16 mouse cellular contexts compared by ENCODE assay signal in the genomic region with DNA sequence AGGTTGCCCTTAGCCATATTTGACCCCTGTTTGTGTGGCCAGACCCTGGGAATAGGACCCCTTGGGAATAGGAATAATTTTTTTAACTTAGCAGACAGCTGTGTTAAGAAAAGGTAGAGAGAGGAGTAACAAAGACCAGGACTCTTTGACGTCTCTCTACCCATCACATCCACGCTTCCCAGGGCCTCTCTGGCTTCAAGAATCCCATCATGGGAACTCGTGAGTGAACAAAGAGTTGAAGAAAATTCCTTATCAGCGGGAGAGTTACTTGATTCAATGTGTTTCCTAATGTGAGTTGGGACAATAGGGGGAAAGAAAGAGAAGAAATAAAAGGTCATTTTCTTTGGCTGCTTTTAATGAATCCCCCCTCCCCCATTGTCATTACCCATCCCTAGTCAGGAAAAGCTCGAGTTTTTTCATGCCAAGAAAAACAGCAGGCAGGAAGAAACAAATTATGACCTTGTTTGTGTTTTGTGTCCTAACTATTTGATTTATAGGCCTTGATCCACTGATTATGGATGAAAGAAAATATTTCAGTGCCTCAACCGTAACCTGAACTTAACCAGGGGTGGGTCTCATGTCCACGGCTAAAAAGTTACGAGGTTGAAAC. TPM values are rescaled to one million over a fixed set of nuclear protein-coding genes. Genes with fewer than 3 reads are reported as not detected.
DNase-seq lines count a peak whose midpoint lies in the region; ATAC-seq and TF ChIP-seq lines count a peak whose summit lies in the region.
"Had no signal": no experiment of that assay in that cellular context is flagged by ENCODE, and none has a peak within 500 bp of the region (broad histone marks: within the 10 kb centered on the region; RNA-seq: fewer than 3 reads in every experiment).

No protein-coding gene starts in this region.

- no peak for ATAC-seq in heart, postnatal 0 days (ENCODE audit: insufficient read depth, low read depth)
- no peak for ATAC-seq in midbrain, embryonic 11.5 days (ENCODE audit: low FRiP score)
- ATAC-seq in midbrain, embryonic 13.5 days = no peak
- no peak for ATAC-seq in kidney, postnatal 0 days (replicated peaks; ENCODE audit: low FRiP score, low read depth)
- no peak for ATAC-seq in liver, postnatal 0 days
- ATAC-seq: activated CD4-positive, CD25-positive, alpha-beta regulatory T cell, adult 4 months; liver, embryonic 12.5 days had no signal

- H3K9ac ChIP-seq in heart, postnatal 0 days (replicated peaks; ENCODE audit: low read depth, low read length) = no peak overlapping the region
- H3K9ac ChIP-seq in midbrain, embryonic 11.5 days (ENCODE audit: low read length) = no peak overlapping the region
- no peak overlapping the region for H3K9ac ChIP-seq in midbrain, embryonic 13.5 days (replicated peaks)
- no peak overlapping the region for H3K9ac ChIP-seq in kidney, postnatal 0 days (ENCODE audit: low read depth, low read length)
- no peak overlapping the region for H3K9ac ChIP-seq in liver, postnatal 0 days (replicated peaks)
- H3K9ac ChIP-seq: hindbrain, embryonic 14.5 days; liver, embryonic 12.5 days; neural tube, embryonic 13.5 days had no signal

- 54% methylated on average over 8 of the region's 8 CpGs for WGBS in heart, postnatal 0 days
- WGBS in midbrain, embryonic 11.5 days = 35% methylated on average over 8 of the region's 8 CpGs
- WGBS in midbrain, embryonic 13.5 days = 29% methylated on average over 8 of the region's 8 CpGs
- WGBS in kidney, postnatal 0 days = 29% methylated on average over 8 of the region's 8 CpGs
- 67% methylated on average over 8 of the region's 8 CpGs for WGBS in liver, postnatal 0 days (ENCODE audit: insufficient replicate concordance)

- no peak for TF ChIP-seq CTCF in heart, postnatal 0 days (IDR thresholded peaks at IDR 0.05; ENCODE audit: low read depth)
- TF ChIP-seq CTCF in kidney, postnatal 0 days (IDR thresholded peaks at IDR 0.05; ENCODE audit: low read depth) = no peak
- no peak for TF ChIP-seq CTCF in liver, postnatal 0 days (IDR thresholded peaks at IDR 0.05; ENCODE audit: low read depth)

- H3K27ac ChIP-seq in heart, postnatal 0 days (ENCODE audit: low read depth) = peak overlapping the region; percentile 49
- H3K27ac ChIP-seq in midbrain, embryonic 11.5 days (ENCODE audit: low read depth, low read length) = no peak overlapping the region; the same call in 1 of the 2 replicates
- H3K27ac ChIP-seq in midbrain, embryonic 13.5 days = no peak overlapping the region
- peak overlapping the region; percentile 86 for H3K27ac ChIP-seq in kidney, postnatal 0 days
- H3K27ac ChIP-seq in liver, postnatal 0 days (ENCODE audit: low read depth) = no peak overlapping the region
- H3K27ac ChIP-seq: hindbrain, embryonic 14.5 days; liver, embryonic 12.5 days; neural tube, embryonic 13.5 days had no signal

- H3K27me3 ChIP-seq in heart, postnatal 0 days (ENCODE audit: control insufficient read depth, insufficient read depth, low read length) = no peaks in the 10 kb centered on the region
- no peaks in the 10 kb centered on the region for H3K27me3 ChIP-seq in midbrain, embryonic 11.5 days (ENCODE audit: control insufficient read depth, insufficient read depth, low read length)
- H3K27me3 ChIP-seq in midbrain, embryonic 13.5 days = no peaks in the 10 kb centered on the region
- H3K27me3 ChIP-seq in kidney, postnatal 0 days (ENCODE audit: insufficient read depth, low read length) = no peaks in the 10 kb centered on the region
- no peaks in the 10 kb centered on the region for H3K27me3 ChIP-seq in liver, postnatal 0 days (ENCODE audit: insufficient read depth, low read length)
- H3K27me3 ChIP-seq: neural tube, embryonic 13.5 days had no signal

- H3K9me3 ChIP-seq in heart, postnatal 0 days (replicated peaks; ENCODE audit: control insufficient read depth, low read length) = no peaks in the 10 kb centered on the region
- H3K9me3 ChIP-seq in midbrain, embryonic 11.5 days (ENCODE audit: control insufficient read depth, low read length) = no peaks in the 10 kb centered on the region
- H3K9me3 ChIP-seq in midbrain, embryonic 13.5 days = no peaks in the 10 kb centered on the region
- H3K9me3 ChIP-seq in kidney, postnatal 0 days (replicated peaks; ENCODE audit: low read length) = no peaks in the 10 kb centered on the region
- no peaks in the 10 kb centered on the region for H3K9me3 ChIP-seq in liver, postnatal 0 days (ENCODE audit: low read length)
- H3K9me3 ChIP-seq: G1E; liver, embryonic 12.5 days; neural tube, embryonic 13.5 days had no signal

- H3K4me2 ChIP-seq in heart, postnatal 0 days (ENCODE audit: low read depth, low read length) = no peak overlapping the region
- no peak overlapping the region for H3K4me2 ChIP-seq in midbrain, embryonic 11.5 days
- no peak overlapping the region for H3K4me2 ChIP-seq in midbrain, embryonic 13.5 days (replicated peaks)
- no peak overlapping the region for H3K4me2 ChIP-seq in kidney, postnatal 0 days (ENCODE audit: low read length)
- no peak overlapping the region for H3K4me2 ChIP-seq in liver, postnatal 0 days (ENCODE audit: low read depth, low read length)
- H3K4me2 ChIP-seq: hindbrain, embryonic 14.5 days; liver, embryonic 12.5 days; neural tube, embryonic 13.5 days had no signal

- no peaks in the 10 kb centered on the region for H3K36me3 ChIP-seq in heart, postnatal 0 days (replicated peaks; ENCODE audit: control insufficient read depth, insufficient read depth, low read length)
- H3K36me3 ChIP-seq in midbrain, embryonic 11.5 days (ENCODE audit: control insufficient read depth, insufficient read depth, low read length) = no peaks in the 10 kb centered on the region
- H3K36me3 ChIP-seq in midbrain, embryonic 13.5 days = no peaks in the 10 kb centered on the region
- H3K36me3 ChIP-seq in kidney, postnatal 0 days (ENCODE audit: insufficient read depth, low read length) = no peaks in the 10 kb centered on the region
- no peaks in the 10 kb centered on the region for H3K36me3 ChIP-seq in liver, postnatal 0 days (replicated peaks; ENCODE audit: insufficient read depth, low read length)
- H3K36me3 ChIP-seq: G1E; liver, embryonic 12.5 days; neural tube, embryonic 13.5 days had no signal

- intact Hi-C loops in heart, postnatal 36 days (cut with DNase I) = no loop called here

- peaks cover 13% of the 10 kb centered on the region for H3K4me1 ChIP-seq in heart, postnatal 0 days (ENCODE audit: control insufficient read depth, insufficient read depth)
- H3K4me1 ChIP-seq in midbrain, embryonic 11.5 days (ENCODE audit: control insufficient read depth, insufficient read depth, low read length) = peaks cover 2% of the 10 kb centered on the region
- no peaks in the 10 kb centered on the region for H3K4me1 ChIP-seq in midbrain, embryonic 13.5 days (replicated peaks)
- H3K4me1 ChIP-seq in kidney, postnatal 0 days (replicated peaks; ENCODE audit: insufficient read depth, low read length) = peaks cover 17% of the 10 kb centered on the region
- peaks cover 9% of the 10 kb centered on the region for H3K4me1 ChIP-seq in liver, postnatal 0 days (ENCODE audit: insufficient read depth)

- 0 out of 2 replicates have a peak, but pooled peaks have one; percentile 35 for TF ChIP-seq EP300 in heart, postnatal 0 days (IDR thresholded peaks at IDR 0.05; ENCODE audit: low read depth)
- TF ChIP-seq EP300 in liver, postnatal 0 days (IDR thresholded peaks at IDR 0.05; ENCODE audit: low read depth) = no peak

- DNase-seq in embryo, embryonic 10 days (ENCODE audit: low spot score) = peak; percentile 53
- no peak for DNase-seq in embryo, embryonic 11 days
- DNase-seq in heart, postnatal 0 days (ENCODE audit: low spot score) = peak; percentile 45
- no peak for DNase-seq in heart, postnatal 36 days
- peak; percentile 87 for DNase-seq in midbrain, embryonic 11.5 days (ENCODE audit: low spot score, missing footprints)
- DNase-seq in kidney, postnatal 0 days (ENCODE audit: low spot score) = peak; percentile 87
- DNase-seq in liver, postnatal 0 days = no peak
- DNase-seq: cerebellum, postnatal 10 days; right cerebral cortex, adult 18-20 months; thymus, postnatal 25 days had no signal

- no peak overlapping the region for H3K4me3 ChIP-seq in heart, postnatal 0 days (ENCODE audit: low read depth, low read length)
- H3K4me3 ChIP-seq in midbrain, embryonic 11.5 days (ENCODE audit: low read depth, low read length) = no peak overlapping the region
- no peak overlapping the region for H3K4me3 ChIP-seq in midbrain, embryonic 13.5 days (replicated peaks)
- no peak overlapping the region for H3K4me3 ChIP-seq in kidney, postnatal 0 days (replicated peaks; ENCODE audit: low read depth, low read length)
- H3K4me3 ChIP-seq in liver, postnatal 0 days (ENCODE audit: low read depth, low read length) = no peak overlapping the region
- H3K4me3 ChIP-seq: liver, embryonic 12.5 days; neural tube, embryonic 13.5 days had no signal

RNA-seq across cellular contexts. Expression of a gene that starts 14.3 kb away (rescaled TPM):
- total RNA-seq in heart, postnatal 0 days (2014; rRNA removed; ENCODE audit: low replicate concordance) = 52.8 and 60.0 TPM in 2 replicates
- polyA plus RNA-seq in heart, postnatal 0 days (2015; fragmentation: Nextera tagmentation; extraction: Ambion mirVana) = 36.5 and 44.7 TPM in 2 replicates
- total RNA-seq in heart, postnatal 36 days (2021) = 10 to 100 TPM; 29.4 to 43.2 TPM
- polyA plus RNA-seq in midbrain, embryonic 11.5 days (2014; fragmentation: Nextera tagmentation; extraction: Ambion mirVana) = 177 and 192 TPM in 2 replicates
- 114 and 116 TPM in 2 replicates for polyA plus RNA-seq in midbrain, embryonic 13.5 days (2015; fragmentation: Nextera tagmentation; extraction: Ambion mirVana)
- polyA plus RNA-seq in kidney, postnatal 0 days (2015; fragmentation: Nextera tagmentation; extraction: Ambion mirVana) = 116 and 126 TPM in 2 replicates
- polyA plus RNA-seq in liver, postnatal 0 days (2015; fragmentation: Nextera tagmentation; extraction: Ambion mirVana) = 19.7 and 23.6 TPM in 2 replicates

RNA-seq across cellular contexts. Expression of a gene that starts 39.8 kb away (rescaled TPM):
- total RNA-seq in heart, postnatal 0 days (2014; rRNA removed; ENCODE audit: low replicate concordance) = 8.2 and 10.8 TPM in 2 replicates
- 7.3 and 8.5 TPM in 2 replicates for polyA plus RNA-seq in heart, postnatal 0 days (2015; fragmentation: Nextera tagmentation; extraction: Ambion mirVana)
- 10 to 100 TPM; 11.5 to 13.9 TPM for total RNA-seq in heart, postnatal 36 days (2021)
- 16.4 and 16.6 TPM in 2 replicates for polyA plus RNA-seq in midbrain, embryonic 11.5 days (2014; fragmentation: Nextera tagmentation; extraction: Ambion mirVana)
- polyA plus RNA-seq in midbrain, embryonic 13.5 days (2015; fragmentation: Nextera tagmentation; extraction: Ambion mirVana) = 26.9 and 29.3 TPM in 2 replicates
- polyA plus RNA-seq in kidney, postnatal 0 days (2015; fragmentation: Nextera tagmentation; extraction: Ambion mirVana) = 17.4 and 18.2 TPM in 2 replicates
- polyA plus RNA-seq in liver, postnatal 0 days (2015; fragmentation: Nextera tagmentation; extraction: Ambion mirVana) = 6.9 and 7.3 TPM in 2 replicates

Comparison
In these comparisons a context has a peak if more than half of its experiments do, and no peak if none do; other contexts are left out.
1. DNase-seq: peak in embryo, embryonic 10 days (single experiment), heart, postnatal 0 days (single experiment), midbrain, embryonic 11.5 days (single experiment) and kidney, postnatal 0 days (single experiment); none in embryo, embryonic 11 days (single experiment), heart, postnatal 36 days (0 of 2) and liver, postnatal 0 days (single experiment).
2. H3K27ac ChIP-seq: peak in heart, postnatal 0 days (single experiment) and kidney, postnatal 0 days (single experiment); none in midbrain, embryonic 11.5 days (single experiment), midbrain, embryonic 13.5 days (single experiment) and liver, postnatal 0 days (single experiment).